Mouse (Mus musculus) kidney, adult 2 months (tissue): Measurements from ENCODE around the gene Ceacam13. TPM values are rescaled to one million over a fixed set of nuclear protein-coding genes. Genes with fewer than 3 reads are reported as not detected.
"Not testable (repeated sequence)": the region's sequence is repeated elsewhere in the genome, so short reads cannot be mapped to it uniquely, and the experiment has no call there.

Experiments
- DNase-seq: peaks from one replicate; pipeline ENCODE4 v3.0.0; 2021
- H3K27ac ChIP-seq: fragments of 200-500 bp; 2 replicates; pipeline ENCODE4 v1.5.1; 2012; ENCODE audit warnings: low read depth, low read length, control low read depth, inconsistent platforms; ENCODE audit not compliant: insufficient read depth
- H3K27me3 ChIP-seq: fragments of 200-500 bp; replicated peaks from 2 replicates; pipeline ENCODE4 v1.6.1; 2012; ENCODE audit warnings: mild to moderate bottlenecking, moderate library complexity, low read length, inconsistent platforms; ENCODE audit not compliant: control insufficient read depth, insufficient read depth
- H3K36me3 ChIP-seq: fragments of 200-500 bp; 2 replicates; pipeline ENCODE4 v1.6.1; 2012; ENCODE audit warnings: mild to moderate bottlenecking, moderate library complexity, low read length, inconsistent platforms; ENCODE audit not compliant: control insufficient read depth, insufficient read depth
- H3K4me1 ChIP-seq: fragments of 200-500 bp; 2 replicates; pipeline ENCODE4 v1.6.1; 2011; ENCODE audit warnings: low read length; ENCODE audit not compliant: control insufficient read depth, insufficient read depth
- H3K4me3 ChIP-seq: fragments of 200-500 bp; 2 replicates; pipeline ENCODE4 v1.5.1; 2011; ENCODE audit warnings: mild to moderate bottlenecking, low read depth, low read length, control low read depth; ENCODE audit not compliant: insufficient read depth
- CTCF ChIP-seq: fragments of 200-500 bp; conservative IDR thresholded peaks from 2 replicates; pipeline ENCODE4 v1.5.1; 2011; ENCODE audit warnings: low read depth, mild to moderate bottlenecking, control low read depth, low read length, moderate library complexity, mixed read lengths; ENCODE audit not compliant: insufficient read depth, insufficient read length
- POLR2A ChIP-seq: fragments of 200-500 bp; IDR thresholded peaks from one replicate; pipeline ENCODE4 v1.6.1; 2011; ENCODE audit warnings: low read depth, low read length, control low read depth
- WGBS: fragments of 180-500 bp; shearing (Covaris S2); methylation state at CpG from one replicate; pipeline ENCODE4 v1.1.7; 2018; 5-methylcytosine and 5-hydroxymethylcytosine counted together
- polyA plus RNA-seq: library from polyadenylated mRNA; depleted of rRNA; stranded (reverse); fragments of >200 nt; gene quantifications from 2 replicates; pipeline ENCODE4 v1.2.3, GENCODE M21; 2012; rRNA removed

Gene Ceacam13
- not detected in 2 replicates for polyA plus RNA-seq

DNA sequence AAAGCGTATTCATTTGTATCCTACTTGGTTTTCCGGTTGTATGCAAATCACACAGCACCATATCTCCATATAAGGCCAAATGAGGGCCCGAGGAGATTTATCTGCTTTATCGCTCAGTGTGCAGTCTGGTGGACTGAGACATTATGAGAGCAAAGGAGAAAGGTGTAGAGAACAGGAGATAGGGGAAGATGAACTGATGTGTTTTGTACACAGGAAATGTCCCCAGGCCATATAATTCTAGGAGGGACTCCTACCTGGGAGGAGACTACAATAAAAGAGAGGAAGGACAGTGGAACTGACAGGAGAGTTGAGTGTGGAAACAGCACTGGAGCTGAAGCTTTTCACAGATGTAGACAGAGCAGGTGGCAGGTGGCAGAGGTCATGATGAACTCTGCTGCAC is at the start of gene Ceacam13:
Gene Ceacam13, plus strand, starts transcription at position 301 of the 400 bp plus-strand sequence.
- 70% methylated on average over 4 of the region's 4 CpGs for WGBS
- no peak for TF ChIP-seq POLR2A
- no peak for TF ChIP-seq CTCF
- DNase-seq, result no peak
- no peak within 1 kb of the TSS for H3K27ac ChIP-seq
- no peak within 1 kb of the TSS for H3K4me3 ChIP-seq
- H3K36me3 ChIP-seq, result no peaks in the 10 kb centered on the region
- H3K4me1 ChIP-seq, result no peaks in the 10 kb centered on the region
- H3K27me3 ChIP-seq, result no peaks in the 10 kb centered on the region

DNA sequence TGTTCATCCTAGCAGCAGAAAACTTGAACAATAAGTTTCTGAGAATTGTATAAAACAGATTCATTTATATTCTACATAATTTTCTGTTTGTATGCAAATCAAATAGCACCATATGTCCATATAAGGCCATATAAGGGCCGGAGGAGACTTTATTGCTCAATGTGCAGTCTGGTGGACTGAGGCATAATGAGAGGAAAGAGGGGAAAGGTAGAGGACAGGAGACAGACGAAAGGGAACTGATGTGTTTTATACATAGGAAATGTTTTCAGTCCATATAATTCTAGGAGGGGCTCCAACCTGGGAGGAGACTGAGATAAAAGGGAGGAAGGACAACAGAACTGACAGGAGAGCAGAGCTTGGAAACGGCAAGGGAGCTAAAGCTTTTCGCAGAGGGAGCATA is 37.9 kb upstream of the Ceacam13 start, which contains the start of gene Ceacam11:
Gene Ceacam11, plus strand, starts transcription at position 301 of the 400 bp plus-strand sequence.
- H3K27me3 ChIP-seq, result no peaks in the 10 kb centered on the region
- H3K4me3 ChIP-seq, result no peak within 1 kb of the TSS
- WGBS, result 77% methylated on average over 4 of the region's 4 CpGs
- no peaks in the 10 kb centered on the region for H3K4me1 ChIP-seq
- no peaks in the 10 kb centered on the region for H3K36me3 ChIP-seq
- no peak for DNase-seq
- TF ChIP-seq CTCF, result no peak
- no peak for TF ChIP-seq POLR2A
- no peak within 1 kb of the TSS for H3K27ac ChIP-seq

DNA sequence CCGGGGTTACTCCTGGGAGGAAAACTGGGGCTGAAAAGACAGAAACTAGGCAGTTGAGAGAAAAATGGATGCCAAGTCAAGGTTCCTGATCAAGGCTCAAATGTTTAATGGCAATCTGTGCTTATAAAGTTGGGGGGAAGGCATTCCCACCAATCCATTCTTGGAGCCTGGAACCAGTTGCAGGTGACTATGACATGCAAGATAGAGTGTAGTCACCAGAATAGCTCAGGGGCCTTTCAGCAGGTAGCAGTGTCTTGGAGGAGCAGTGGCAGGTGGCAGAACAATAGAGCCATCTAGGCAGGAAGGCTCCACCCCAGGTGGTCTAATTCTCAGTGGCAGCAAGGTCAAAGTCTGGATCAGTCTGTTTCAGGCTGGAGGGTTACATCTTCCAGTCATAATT is 8.6 kb upstream of the Ceacam13 start:
- H3K36me3 ChIP-seq, H3K27me3 ChIP-seq, DNase-seq, H3K27ac ChIP-seq, H3K4me1 ChIP-seq, H3K4me3 ChIP-seq: not testable (repeated sequence)
- 97% methylated on average over 1 of the region's 1 CpGs for WGBS

DNA sequence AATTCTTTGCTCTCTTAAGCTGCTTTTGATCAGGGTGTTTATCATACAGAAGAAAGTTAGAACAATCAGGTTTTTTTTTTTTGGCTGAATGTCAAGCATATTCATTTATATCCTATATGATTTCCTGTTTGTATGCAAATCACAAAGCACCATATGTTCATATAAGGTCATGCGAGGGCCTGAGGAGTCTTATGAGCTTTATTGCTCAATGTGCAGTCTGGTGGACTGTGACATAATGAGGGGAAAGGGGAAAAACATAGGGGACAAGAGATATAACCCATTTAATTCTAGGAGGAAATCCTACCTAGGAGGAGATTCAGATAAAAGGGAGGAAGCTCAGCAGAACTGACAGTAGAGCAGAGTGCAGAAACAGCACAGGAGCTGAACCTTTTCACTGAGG is 55.9 kb downstream of the Ceacam13 start, which contains the start of gene Ceacam12:
Gene Ceacam12, plus strand, starts transcription at position 301 of the 400 bp plus-strand sequence.
- Histone ChIP-seq H3K4me1 (no peaks in the 10 kb centered on the region), H3K36me3 (no peaks in the 10 kb centered on the region), H3K27me3 (no peaks in the 10 kb centered on the region), H3K27ac (no peak within 1 kb of the TSS), H3K4me3 (no peak within 1 kb of the TSS)
- 64% methylated on average over 1 of the region's 1 CpGs for WGBS
- DNase-seq, result no peak
- TF ChIP-seq POLR2A, result no peak
- TF ChIP-seq CTCF, result no peak

Other genes with a start within 250 kb of the Ceacam13 start
- not detected in 2 replicates for gene Ceacam14, start 197.3 kb upstream of the Ceacam13 start, polyA plus RNA-seq
- not detected in 2 replicates for gene Gm5155, start 138.1 kb upstream of the Ceacam13 start, polyA plus RNA-seq
- not detected in 2 replicates for gene Ceacam11, start 37.8 kb upstream of the Ceacam13 start, polyA plus RNA-seq
- not detected in 2 replicates for gene Ceacam12, start 56.0 kb downstream of the Ceacam13 start, polyA plus RNA-seq
- not detected in 2 replicates for gene Igfl3, start 166.6 kb downstream of the Ceacam13 start, polyA plus RNA-seq
- 0.08 and 0.22 TPM in 2 replicates for gene Mill1, start 235.5 kb downstream of the Ceacam13 start, polyA plus RNA-seq